Mouse (Mus musculus) brain, embryonic 18.5 days (tissue): ENCODE results near the gene Hyal4.
A peak's percentile ranks its signal among the peaks of the same experiment; 100 is the strongest.

Experiments used
- DNase-seq: peaks from one replicate; pipeline ENCODE4 v3.0.0-alpha.2; 2012; ENCODE audit warnings: low read depth, low spot score

Gene Hyal4

DNA sequence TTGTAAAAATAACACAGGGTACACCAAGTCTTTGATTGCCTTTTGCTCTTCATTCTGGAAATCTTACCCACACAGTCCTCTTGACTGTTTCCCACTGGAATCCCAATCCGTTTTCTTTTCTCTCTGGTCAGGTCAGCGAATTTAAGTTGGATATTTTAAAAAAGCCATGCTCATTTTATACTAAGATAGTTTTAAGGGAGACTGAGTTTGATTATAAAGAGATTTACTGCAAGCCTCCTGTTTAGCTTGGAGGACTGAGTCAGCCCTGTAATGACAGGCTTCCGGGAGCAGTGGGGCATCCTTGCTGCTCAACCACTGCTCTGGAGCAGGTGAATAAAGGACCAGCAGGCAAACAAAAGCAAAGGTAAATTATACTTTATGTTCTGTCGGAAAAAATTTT is at the start of gene Hyal4:
TSS of gene Hyal4 (plus strand) at position 301 of the 400 bp plus-strand sequence.
- no peak for DNase-seq

- no peak for DNase-seq
Measured at GRCm38 (mm10) chr6:24707090-24707489, 41.0 kb upstream of the Hyal4 start.

DNA sequence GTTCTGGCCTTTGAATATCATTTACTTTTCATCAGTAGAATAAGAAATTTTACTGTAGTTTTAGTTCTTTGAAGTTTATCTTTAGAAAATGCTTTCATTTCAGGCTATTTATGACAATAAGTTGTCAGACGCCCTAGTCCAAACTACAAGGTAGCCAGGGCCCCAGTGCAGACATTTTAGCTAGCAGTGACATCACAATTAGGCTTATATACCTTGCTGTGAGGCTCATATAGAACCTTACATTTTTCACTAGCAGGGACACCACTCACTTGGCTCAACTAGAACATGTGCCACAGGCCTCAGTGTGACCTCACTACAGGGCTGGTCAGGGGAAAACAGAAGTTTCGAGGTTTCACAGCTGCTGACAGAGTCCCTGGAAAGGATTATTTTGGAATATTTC is 40.6 kb upstream of the Hyal4 start:
- DNase-seq: no peak

DNA sequence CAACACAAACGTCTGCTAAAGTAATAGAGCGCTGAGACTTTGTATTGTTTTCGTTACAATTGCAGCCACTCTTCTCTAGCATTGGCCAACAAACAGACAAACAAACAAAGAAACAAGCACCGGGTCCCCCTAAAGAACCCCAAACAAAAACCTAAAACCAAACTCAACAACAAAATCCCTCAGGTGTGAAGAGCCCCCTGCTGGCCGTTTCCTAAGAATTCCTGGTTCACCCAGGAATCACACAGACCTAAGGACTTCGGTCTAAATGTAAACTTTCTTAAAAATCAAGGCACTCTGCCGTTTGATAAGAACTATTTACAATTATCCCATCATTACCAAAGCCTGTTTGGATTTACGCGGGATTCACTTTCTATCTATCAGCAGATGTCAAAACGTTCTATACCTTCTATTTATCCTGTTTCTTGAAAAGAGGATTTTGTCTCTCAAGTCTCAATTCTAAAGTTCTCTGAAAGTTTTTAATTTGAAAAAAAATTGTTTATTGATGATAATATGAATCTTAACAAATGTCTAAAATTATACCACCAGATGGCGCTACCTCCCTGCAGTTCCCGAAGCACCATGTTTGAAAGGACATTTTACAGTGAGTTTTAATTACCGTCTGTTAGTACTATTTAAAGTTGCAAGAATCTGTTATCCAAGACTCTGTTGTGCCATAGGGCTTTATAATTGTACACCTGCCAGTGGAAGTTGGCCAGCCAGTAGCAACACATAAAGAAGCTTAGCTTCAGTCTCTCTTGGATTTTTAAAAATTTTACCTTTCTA is 26.6 kb upstream of the Hyal4 start:
- peak; percentile 46 for DNase-seq

- DNase-seq: no peak
Measured at GRCm38 (mm10) chr6:24728130-24728529, 20.0 kb upstream of the Hyal4 start.

DNA sequence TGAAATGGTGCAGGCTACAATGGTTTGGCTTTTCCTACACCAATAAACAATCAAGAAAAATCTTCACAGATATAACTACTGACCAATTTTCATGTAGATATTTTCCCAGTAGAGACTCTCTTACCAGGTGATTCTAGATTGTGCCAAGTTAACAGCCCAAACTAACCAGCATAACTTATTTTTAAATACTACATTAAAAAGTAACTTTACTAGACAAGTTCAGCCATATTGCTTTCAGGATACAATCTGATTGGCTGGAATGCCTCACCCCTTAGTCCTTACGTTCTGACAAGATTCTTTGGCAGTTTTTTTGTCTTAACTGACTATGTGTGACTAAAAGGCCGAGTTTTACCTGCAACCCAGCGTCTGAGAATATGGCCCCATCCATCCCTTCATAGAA is 15.2 kb upstream of the Hyal4 start, which contains the start of gene Hyal6:
TSS of gene Hyal6 (plus strand) at position 301 of the 400 bp plus-strand sequence.
- DNase-seq: no peak

DNA sequence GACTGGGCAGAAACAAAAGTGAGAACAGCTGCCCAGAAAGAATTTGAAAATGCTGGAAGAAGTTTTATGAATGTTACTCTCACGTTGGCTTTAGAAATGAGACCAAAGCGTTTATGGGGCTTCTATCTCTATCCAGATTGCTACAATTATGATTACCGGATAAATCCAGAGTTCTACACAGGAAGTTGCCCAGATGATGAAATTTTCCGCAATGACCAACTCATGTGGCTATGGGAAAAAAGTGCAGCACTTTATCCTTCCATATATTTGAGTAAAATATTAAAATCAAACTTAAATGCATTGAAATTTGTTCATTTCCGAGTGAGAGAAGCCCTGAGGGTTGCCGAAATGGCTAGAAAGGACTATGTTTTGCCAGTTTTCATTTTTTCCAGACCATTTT is 13.6 kb upstream of the Hyal4 start:
- DNase-seq: no peak

DNA sequence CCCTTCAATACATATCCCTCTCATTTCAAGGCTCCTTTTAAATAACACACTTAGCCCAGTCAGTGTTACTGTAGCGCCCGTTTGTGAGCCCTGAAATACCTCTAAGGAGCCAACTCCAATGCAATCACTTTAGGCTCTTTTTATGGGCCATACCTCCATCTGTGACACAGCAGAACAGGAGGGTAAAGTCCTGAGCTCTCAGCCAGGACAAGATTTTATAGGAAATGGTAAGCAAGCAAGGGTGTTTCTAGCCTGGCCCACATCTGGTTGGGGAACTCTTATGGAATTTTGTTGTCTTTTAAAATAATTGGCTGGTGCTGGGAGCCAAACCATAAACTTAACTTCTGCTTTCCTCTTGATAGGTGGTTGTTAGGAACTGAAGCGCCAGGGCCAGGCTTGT is 11.2 kb downstream of the Hyal4 start:
- DNase-seq: no peak

DNA sequence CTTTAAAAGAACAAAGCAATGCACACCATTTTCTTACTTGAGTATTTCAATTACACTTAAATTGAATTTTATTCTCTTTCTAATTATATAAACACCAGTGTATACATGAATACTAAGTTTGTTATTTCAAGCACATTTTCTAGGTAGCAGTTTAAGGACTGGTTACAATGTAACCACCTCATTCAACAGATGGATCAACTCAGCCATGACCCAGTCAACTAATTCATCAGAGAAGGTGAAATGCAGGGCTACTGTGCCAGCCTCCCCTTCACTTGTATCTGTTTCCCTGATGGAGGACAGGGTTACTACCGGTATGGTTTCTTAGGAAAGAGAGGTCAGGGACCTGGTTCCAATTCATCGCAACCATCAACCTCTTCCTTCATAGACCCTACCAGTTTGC is 18.1 kb downstream of the Hyal4 start:
- no peak for DNase-seq

DNA sequence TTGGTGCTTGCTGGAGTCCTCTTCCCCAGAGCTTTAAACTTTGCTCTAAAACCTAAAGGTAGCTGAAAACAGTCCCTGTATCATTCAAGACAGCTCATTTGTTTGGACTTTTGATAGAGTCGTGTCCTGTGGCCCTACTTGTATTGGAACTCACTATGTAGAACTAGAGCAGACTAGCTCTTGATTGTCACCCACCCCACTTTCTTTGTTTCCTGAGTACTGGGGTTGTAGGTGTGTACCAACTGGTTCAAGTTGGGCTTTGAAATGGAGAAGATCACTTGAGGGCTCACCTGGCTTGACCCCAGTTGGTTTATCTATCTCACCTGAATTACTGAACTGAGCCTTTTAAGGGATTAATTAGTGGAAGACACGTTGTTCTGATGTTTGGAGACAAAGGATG is 31.1 kb downstream of the Hyal4 start:
- DNase-seq: no peak

DNA sequence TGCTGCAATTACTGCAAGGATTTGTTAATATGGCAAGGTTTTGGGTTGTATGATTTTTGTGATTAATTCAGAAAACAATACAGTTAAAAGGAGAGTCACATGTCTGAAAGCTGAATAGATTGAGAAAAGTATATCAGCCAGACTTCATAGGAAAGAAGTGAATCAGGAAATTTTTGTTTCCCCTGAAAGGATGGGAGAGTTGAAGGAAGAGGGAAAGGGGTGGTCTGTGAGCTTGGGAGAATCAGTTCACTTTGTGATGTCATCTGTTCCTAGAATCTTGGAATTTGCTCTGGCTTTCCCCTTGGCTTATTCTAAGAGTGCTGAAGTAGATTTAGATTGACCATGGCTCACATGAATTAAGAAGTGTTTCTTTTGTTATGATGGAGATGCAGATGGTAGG is 42.8 kb downstream of the Hyal4 start, which contains the start of gene Spam1:
TSS of gene Spam1 (plus strand) at position 301 of the 400 bp plus-strand sequence.
- DNase-seq: no peak
